Mouse (Mus musculus) gastrocnemius, postnatal 4 days (tissue): ENCODE measurements at regions not wholly inside any gene's neighbourhood (a gene's known extent, or its start where the extent isn't known, plus 50 kb on each side); places are given as distances from the start of the nearest gene placed in this dataset.

Experiments
- DNase-seq, 2 experiments: peaks; one replicate each; pipeline ENCODE4 v3.0.0; 2021 to 2022; ENCODE audit warnings: low spot score in 2 of 2, mixed read lengths in 2 of 2

DNA sequence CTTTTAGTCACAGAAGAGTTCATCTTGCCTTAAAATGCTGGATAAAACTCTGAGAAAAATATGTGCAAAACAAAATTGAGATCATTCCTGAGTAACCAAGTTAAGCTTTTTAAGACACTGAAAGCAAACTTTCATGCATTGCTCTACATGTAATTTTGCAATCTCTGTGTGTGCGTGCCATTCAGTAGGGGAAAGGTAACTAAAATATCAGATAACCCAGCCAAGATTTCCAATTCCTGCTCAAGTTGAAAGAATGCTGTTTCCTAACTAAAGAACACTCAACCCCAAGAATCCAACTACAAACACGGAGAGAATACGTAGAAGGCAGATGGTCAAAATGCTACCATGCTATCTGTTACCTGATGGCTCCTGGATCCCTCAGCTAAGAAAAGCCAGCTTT lies 304.6 kb upstream of the Thbs1 start:
- no peak for DNase-seq

- no peak for DNase-seq
Observed at GRCm38 (mm10) chr2:117811506-117811905, 300.2 kb upstream of the Thbs1 start.

DNA sequence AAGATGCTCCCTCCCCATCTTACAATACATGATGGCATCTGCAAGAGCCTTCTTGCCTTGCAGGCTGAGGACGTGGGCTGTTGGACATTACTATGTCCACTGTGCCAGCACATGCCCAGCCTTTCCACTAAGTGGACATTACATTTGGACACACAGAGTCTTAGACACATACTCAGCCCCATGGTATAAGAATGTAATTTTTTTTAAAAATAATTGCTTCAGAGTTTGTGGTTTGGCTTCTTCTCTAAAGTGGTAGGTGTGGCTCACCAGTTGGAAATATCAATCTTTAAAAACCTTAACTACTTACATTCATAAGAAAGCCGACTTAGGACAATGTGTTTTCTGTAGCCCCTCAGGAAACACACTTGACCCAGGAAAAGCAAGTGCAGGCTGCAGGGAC lies 299.7 kb upstream of the Thbs1 start:
- no peak for DNase-seq

DNA sequence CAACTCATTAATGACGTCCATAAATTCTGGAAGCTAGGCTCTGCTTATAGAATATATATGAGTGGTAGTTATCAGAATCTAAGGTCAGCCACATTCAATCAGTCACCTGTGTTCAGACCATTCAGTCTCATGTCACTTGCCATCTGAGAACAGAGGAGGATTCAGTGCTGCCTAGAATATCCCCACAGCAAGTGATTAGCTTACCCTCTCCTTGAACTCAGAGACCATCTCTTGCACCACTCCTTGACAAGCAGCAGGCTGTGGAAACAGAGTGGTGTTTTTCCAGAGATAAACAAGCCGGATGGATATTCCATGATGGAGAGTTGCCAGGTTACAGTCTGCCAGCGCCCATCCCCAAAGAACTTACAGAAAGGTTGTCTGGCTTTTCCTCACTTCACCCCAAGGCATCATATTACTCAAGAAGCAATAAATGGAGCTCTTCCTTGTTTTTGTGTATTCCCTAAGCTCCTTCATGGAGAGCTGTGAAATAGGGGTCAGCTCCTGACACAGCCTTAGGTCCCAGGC lies 291.9 kb upstream of the Thbs1 start:
- no peak for DNase-seq

DNA sequence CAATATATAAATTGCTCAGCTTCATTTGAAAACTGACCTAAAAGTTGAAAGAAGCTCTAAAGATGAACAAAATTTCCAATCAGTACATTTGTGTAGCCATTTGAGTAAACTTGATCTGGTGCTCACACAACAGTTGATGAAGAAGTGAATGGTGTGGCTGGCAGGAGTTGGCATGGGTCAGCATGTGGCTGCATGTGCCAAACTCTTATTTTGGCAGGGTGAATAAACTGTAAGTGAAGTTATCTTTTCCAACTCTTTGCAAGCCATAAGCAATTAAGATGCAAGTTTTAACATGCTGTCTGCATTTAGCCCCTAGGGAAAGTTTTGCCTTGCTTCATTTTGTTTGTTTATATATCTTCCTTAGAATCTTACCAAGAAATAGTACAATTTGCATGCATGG lies 291.0 kb upstream of the Thbs1 start:
- no peak for DNase-seq

DNA sequence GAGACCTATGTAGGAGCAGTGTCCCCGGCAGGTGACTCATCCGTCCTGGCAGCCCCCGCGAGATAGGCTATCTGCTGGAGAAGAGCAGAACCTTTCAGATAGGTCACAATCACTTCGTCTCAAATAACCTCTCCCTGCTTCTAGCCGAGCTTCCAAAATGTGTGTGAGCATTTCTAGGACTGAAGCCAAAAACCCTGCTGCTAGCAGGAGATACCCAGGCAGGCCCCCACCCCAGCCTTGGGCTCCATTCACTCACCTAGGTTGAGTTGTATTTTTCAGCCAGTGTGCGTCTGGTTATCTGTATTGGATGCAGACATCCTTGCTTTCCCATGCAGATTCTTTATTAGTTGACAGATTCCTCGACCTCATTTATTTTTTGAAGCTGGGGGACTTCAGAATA lies 286.6 kb upstream of the Thbs1 start:
- DNase-seq = no peak

DNA sequence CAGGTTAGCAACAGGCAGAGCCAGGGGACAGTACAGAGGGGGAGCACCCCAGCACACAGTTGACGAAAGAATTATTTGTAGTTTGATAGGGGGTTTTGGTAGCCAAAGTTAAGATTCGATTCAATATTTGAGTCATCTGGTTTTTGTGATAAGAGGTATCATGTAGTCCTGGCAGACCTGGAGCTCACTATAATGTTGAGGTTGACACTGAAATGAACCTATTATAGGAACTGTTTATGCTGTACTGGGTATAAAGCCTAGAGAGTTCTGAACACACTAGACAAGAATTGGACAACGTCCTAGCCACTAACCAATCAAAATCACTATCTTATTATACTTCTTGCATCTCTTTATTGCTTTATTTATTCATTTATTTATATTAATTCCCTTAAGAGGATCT lies 284.4 kb upstream of the Thbs1 start:
- no peak for DNase-seq

- no peak for DNase-seq
Observed at GRCm38 (mm10) chr2:117838387-117838786, 273.3 kb upstream of the Thbs1 start.

- peak in 1 of 2 experiments; percentile 21 for DNase-seq
Observed at GRCm38 (mm10) chr2:117840406-117840805, 271.3 kb upstream of the Thbs1 start.

GRCm38 (mm10) chr2:117842309-117842986 lies 269.2 kb upstream of the Thbs1 start:
- no peak for DNase-seq

DNA sequence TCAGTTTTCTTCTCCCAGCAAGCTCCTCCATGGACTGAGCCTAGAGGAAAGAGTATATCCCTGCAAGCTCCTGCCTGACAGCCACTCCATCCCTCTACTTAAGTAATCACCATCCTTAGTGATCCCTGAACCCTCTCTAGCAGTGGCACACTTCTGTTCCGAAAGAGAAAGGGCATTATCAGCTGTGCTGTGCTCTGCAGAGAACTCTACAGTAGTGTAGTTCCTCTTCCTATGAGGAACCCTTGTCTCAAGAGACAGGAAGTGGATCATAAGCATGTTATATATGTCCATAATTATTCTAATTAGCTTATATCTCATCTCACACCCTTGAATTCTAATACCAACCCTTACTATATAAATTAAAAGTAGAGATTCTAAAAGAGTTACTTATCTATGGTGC lies 259.2 kb upstream of the Thbs1 start:
- no peak for DNase-seq

GRCm38 (mm10) chr2:117862301-117862700 lies 249.4 kb upstream of the Thbs1 start:
- no peak for DNase-seq

DNA sequence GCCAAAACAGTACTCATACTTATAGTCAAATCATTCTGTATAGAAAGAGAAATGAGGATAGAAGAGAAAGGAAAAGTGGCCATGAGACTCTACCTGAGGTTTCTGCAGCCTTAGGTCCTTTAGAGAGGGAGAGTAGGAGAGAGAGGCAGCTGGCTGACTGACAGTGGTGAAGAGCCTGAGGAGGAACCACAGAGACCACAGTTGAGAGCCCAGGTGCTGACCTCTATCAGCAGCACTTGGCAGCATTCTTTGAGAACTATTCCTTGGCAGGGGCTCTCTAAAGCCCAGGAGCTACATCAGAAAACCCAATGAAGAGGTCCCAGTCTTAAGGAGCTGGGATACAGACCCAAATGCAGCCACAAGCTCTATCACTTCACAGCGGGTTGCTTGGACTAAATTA lies 246.6 kb upstream of the Thbs1 start:
- DNase-seq = peak in 1 of 2 experiments; percentile 5

DNA sequence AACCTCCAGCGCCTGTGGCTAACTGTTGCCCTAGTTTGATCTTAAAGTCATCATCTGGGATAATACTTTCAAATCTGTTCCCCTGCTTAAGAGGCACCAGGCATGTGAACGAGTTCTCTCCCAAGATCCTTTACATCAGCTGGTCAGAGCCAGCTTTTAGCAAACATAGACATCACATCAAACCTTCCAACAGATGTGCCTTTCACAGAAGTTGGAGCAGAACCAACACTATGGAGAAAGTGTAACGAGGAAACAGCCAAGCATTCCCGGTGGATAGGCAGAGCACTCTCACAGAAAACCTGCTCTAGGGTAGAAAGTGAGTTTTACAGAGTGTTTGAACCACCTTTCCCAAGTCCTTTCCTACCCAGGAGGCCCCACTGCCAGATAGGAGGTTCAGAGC lies 244.7 kb upstream of the Thbs1 start:
- peak in 1 of 2 experiments; percentile 9 for DNase-seq

- no peak for DNase-seq
Observed at GRCm38 (mm10) chr2:117867409-117867808, 244.3 kb upstream of the Thbs1 start.

- no peak for DNase-seq
Observed at GRCm38 (mm10) chr2:117868857-117869256, 242.8 kb upstream of the Thbs1 start.

DNA sequence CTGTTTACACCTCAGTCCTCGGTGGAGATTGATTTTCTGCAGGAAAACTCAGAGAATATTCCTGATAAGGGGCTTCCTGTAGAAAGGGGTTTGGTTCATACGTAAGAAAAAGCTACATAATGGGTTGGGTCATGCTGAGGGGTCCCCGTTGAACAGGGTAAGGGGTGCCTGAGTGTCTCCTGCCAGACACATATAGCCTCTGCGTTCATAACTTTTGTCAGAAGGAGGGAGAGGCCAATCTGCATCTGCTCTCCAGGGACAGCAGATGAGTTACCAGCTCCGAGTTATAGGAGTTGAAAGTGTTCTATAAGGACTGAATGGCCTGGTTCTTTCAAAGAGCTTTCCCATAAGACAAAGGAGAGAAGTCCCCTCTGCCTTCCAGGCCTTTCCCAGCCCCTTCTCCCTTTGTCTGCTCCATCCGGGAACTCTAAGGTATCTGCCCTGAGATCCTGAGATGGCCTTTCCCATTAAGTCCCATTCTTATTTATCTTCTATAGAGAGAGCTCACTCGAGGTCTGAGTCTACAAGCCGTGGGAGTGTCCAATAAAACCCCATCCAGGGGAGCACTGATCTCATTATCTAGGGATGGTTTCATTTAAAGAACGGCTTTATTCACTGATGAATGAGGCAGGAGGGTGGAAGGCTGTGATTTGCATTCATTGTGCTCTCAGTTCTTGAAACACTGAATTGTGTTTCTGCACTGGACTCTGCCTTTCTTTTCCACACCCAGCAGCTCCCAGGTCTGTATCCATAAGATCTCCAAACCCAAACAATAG lies 240.0 kb upstream of the Thbs1 start:
- DNase-seq = no peak

GRCm38 (mm10) chr2:117877816-117878215 lies 233.9 kb upstream of the Thbs1 start:
- DNase-seq = no peak

DNA sequence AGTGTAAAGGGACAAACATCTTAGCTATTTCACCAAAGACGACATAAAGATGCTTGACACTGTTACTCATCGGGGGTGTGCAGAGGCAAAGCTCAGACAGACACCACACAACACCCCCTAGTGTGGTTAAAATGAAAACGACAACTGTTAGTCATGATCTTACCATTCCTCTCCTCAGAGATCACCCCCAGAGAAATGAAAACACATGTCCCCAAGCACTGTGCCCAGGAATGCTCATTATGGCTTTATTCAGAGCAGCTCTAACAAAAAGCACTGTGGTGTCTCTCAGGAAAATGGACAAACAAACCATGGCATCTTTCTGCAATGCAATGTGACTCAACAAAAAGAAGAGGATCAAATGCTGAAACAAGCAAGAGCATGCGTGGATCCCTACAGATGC lies 229.5 kb upstream of the Thbs1 start:
- DNase-seq = no peak

DNA sequence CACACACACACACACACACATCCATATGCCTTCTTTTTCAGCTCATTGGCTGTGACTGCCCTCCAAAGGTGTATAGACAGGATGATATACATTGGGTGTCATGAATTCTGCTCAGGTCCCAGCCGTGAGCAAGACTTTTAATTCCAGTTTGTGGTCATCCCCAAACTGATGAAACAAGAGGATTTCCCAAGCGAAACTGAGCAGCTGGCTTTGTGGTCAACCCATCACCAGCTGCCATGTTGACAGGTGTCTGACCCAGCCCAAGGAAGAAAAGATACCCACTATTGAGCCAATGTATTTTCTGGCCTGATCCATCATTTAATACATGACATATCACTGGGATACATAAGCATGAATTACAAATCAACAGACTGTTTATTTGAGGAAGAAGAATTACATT lies 228.8 kb upstream of the Thbs1 start:
- DNase-seq = no peak

GRCm38 (mm10) chr2:117886516-117886915 lies 225.2 kb upstream of the Thbs1 start:
- DNase-seq = no peak

DNA sequence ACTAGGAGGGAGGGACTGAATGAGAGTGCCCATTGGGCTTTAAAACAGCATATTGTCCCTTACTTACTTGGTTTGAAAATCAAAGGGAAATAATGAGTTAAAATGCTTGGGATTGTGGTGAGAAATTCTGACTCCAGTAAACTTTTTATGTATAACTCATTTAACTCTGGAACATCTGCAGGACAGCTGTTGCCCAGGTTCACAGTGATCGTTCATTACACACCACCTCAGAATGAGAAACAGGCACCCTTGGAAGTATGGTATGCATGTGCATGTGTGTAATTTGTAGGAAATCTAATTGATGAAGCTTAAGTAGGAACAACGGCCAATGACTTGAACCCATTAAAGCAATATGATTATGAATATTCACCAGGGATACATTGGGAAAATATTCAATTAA lies 210.4 kb upstream of the Thbs1 start:
- DNase-seq = no peak

GRCm38 (mm10) chr2:117902837-117903236 lies 208.8 kb upstream of the Thbs1 start:
- DNase-seq = no peak
